Mouse (Mus musculus): Measurements from ENCODE around the gene Tmed4. TPM values are rescaled to one million over a fixed set of nuclear protein-coding genes. Genes with fewer than 3 reads are reported as not detected.

Gene Tmed4
- polyA plus RNA-seq (2015; fragmentation: Nextera tagmentation; extraction: Ambion mirVana): 97.4 and 102 TPM in 2 replicates

GRCm38 (mm10) chr11:6274387-6275093 is at the start of gene Tmed4:
TSS of gene Tmed4 (minus strand) at chr11:6274870.

GRCm38 (mm10) chr11:6291401-6292115 is 16.9 kb upstream of the Tmed4 start, which contains the start of gene Ogdh:
TSS of gene Ogdh (plus strand) at chr11:6291633.

GRCm38 (mm10) chr11:6267320-6268254 is 7.1 kb downstream of the Tmed4 start, which contains the start of gene Ddx56:
TSS of gene Ddx56 (minus strand) at chr11:6267772.

GRCm38 (mm10) chr11:6230012-6230411 is 44.7 kb downstream of the Tmed4 start, which contains the start of gene Npc1l1:
TSS of gene Npc1l1 (minus strand) at chr11:6230143.

Other genes with a start within 250 kb of the Tmed4 start
- gene Camk2b, start 208.5 kb downstream of the Tmed4 start, polyA plus RNA-seq (2015; fragmentation: Nextera tagmentation; extraction: Ambion mirVana): 173 and 185 TPM in 2 replicates
- 0.54 and 0.66 TPM in 2 replicates for gene A730071L15Rik, start 74.8 kb downstream of the Tmed4 start, polyA plus RNA-seq (2015; fragmentation: Nextera tagmentation; extraction: Ambion mirVana)
- gene Nudcd3, start 74.5 kb downstream of the Tmed4 start, polyA plus RNA-seq (2015; fragmentation: Nextera tagmentation; extraction: Ambion mirVana): 56.5 and 60.7 TPM in 2 replicates
- 0.03 TPM in 1 of 2 replicates, not detected in the other for gene Npc1l1, start 44.7 kb downstream of the Tmed4 start, polyA plus RNA-seq (2015; fragmentation: Nextera tagmentation; extraction: Ambion mirVana)
- gene Ddx56, start 7.1 kb downstream of the Tmed4 start, polyA plus RNA-seq (2015; fragmentation: Nextera tagmentation; extraction: Ambion mirVana): 63.5 and 66.3 TPM in 2 replicates
- gene Ogdh, start 16.8 kb upstream of the Tmed4 start, polyA plus RNA-seq (2015; fragmentation: Nextera tagmentation; extraction: Ambion mirVana): 103 and 113 TPM in 2 replicates
- 31.1 and 33.3 TPM in 2 replicates for gene Zmiz2, start 114.2 kb upstream of the Tmed4 start, polyA plus RNA-seq (2015; fragmentation: Nextera tagmentation; extraction: Ambion mirVana)
- 5,012 and 5,631 TPM in 2 replicates for gene Ppia, start 140.6 kb upstream of the Tmed4 start, polyA plus RNA-seq (2015; fragmentation: Nextera tagmentation; extraction: Ambion mirVana)
- 149 and 163 TPM in 2 replicates for gene H2afv, start 169.6 kb upstream of the Tmed4 start, polyA plus RNA-seq (2015; fragmentation: Nextera tagmentation; extraction: Ambion mirVana)
- 17.7 and 19.8 TPM in 2 replicates for gene Purb, start 201.0 kb upstream of the Tmed4 start, polyA plus RNA-seq (2015; fragmentation: Nextera tagmentation; extraction: Ambion mirVana)
- gene Myo1g, start 246.1 kb upstream of the Tmed4 start, polyA plus RNA-seq (2015; fragmentation: Nextera tagmentation; extraction: Ambion mirVana): 0.29 and 0.31 TPM in 2 replicates

All from neural tube, postnatal 0 days (tissue).